Mouse (Mus musculus) MEL (cell line): ENCODE measurements around the gene Morc2a.
"Not testable (repeated sequence)": the region's sequence is repeated elsewhere in the genome, so short reads cannot be mapped to it uniquely, and the experiment has no call there.

Experiments used
- CTCF ChIP-seq, 3 experiments: IDR thresholded peaks in 2 of 3; conservative IDR thresholded peaks in 1 of 3; 2 replicates each; pipeline ENCODE4 v1.5.1; 2011 to 2012; ENCODE audit warnings: low read length in 3 of 3, low read depth in 2 of 3, mild to moderate bottlenecking in 2 of 3, improper control_type of control experiment in 1 of 3, inconsistent platforms in 1 of 3, mixed read lengths in 1 of 3, moderate library complexity in 1 of 3; ENCODE audit not compliant: control insufficient read depth in 1 of 3, insufficient read depth in 1 of 3, poor library complexity in 1 of 3, severe bottlenecking in 1 of 3
- E2F4 ChIP-seq: IDR thresholded peaks from 2 replicates; pipeline ENCODE4 v1.6.1; 2011; ENCODE audit warnings: low read depth, low read length, improper control_type of control experiment, borderline replicate concordance
- EP300 ChIP-seq, 2 experiments: IDR thresholded peaks; 2 replicates each; pipeline ENCODE4 v1.6.1; 2011; ENCODE audit warnings: improper control_type of control experiment in 2 of 2, low read length in 2 of 2, low read depth in 1 of 2, mild to moderate bottlenecking in 1 of 2
- KAT2A ChIP-seq: conservative IDR thresholded peaks from 2 replicates; pipeline ENCODE4 v1.6.1; 2012; ENCODE audit warnings: low read depth, low read length, improper control_type of control experiment, inconsistent platforms
- MYC ChIP-seq: IDR thresholded peaks from 2 replicates; pipeline ENCODE4 v1.6.1; 2011; ENCODE audit warnings: low read depth, mild to moderate bottlenecking, low read length, improper control_type of control experiment, moderate library complexity
- POLR2A ChIP-seq, 2 experiments: IDR thresholded peaks; 2 replicates each; pipeline ENCODE4 v1.6.1; 2011 to 2012; ENCODE audit warnings: low read length in 2 of 2, mild to moderate bottlenecking in 2 of 2, control low read depth in 1 of 2, improper control_type of control experiment in 1 of 2, low read depth in 1 of 2, moderate library complexity in 1 of 2; ENCODE audit not compliant: control insufficient read depth in 1 of 2, insufficient read depth in 1 of 2, poor library complexity in 1 of 2
- POLR2AphosphoS2 ChIP-seq: IDR thresholded peaks from 2 replicates; pipeline ENCODE4 v1.6.1; 2011; ENCODE audit warnings: low read length, improper control_type of control experiment
- POLR2AphosphoS5 ChIP-seq: IDR thresholded peaks from 2 replicates; pipeline ENCODE4 v1.6.1; 2012; ENCODE audit warnings: low read depth, borderline replicate concordance, mild to moderate bottlenecking, inconsistent platforms, low read length, moderate library complexity, mixed read lengths
- SMC3 ChIP-seq: IDR thresholded peaks from 2 replicates; pipeline ENCODE4 v1.6.1; 2011; ENCODE audit warnings: low read depth, low read length, improper control_type of control experiment
- TAL1 ChIP-seq: IDR thresholded peaks from 2 replicates; pipeline ENCODE4 v1.6.1; 2012; ENCODE audit warnings: mild to moderate bottlenecking, inconsistent platforms, low read length, moderate library complexity, mixed read lengths
- TBP ChIP-seq: IDR thresholded peaks from 2 replicates; pipeline ENCODE4 v1.8.0; 2011; ENCODE audit warnings: low read depth, low read length, improper control_type of control experiment
- USF1 ChIP-seq: IDR thresholded peaks from 2 replicates; pipeline ENCODE4 v1.6.1; 2014; ENCODE audit warnings: low read depth, mild to moderate bottlenecking, inconsistent platforms, low read length, improper control_type of control experiment, moderate library complexity

DNA sequence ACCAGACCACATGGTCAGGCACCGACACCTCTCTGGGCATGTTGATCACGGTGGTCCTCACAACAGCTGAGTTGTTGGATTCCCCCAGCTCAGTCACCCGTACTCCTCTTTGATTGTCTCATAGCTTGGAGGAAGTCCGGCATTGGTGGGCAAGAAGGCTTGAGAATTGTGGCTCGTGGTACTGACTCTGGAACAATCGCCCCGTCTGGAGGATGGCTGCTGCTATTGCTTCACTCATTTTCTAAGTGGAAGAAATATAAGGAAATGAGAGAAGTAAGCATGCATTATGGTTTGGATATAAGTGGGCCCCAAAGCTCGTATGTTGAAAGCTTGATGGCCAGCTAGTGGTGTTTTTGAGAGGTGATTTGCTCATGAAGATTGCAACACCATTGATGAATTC, 15.7 kb upstream of the Morc2a start:
- not testable (repeated sequence) for TF ChIP-seq CTCF (IDR thresholded peaks at IDR 0.05 in 2 of 3, conservative IDR thresholded peaks at IDR 0.05 in 1 of 3; ENCODE audit: control insufficient read depth in 1 of 3, insufficient read depth in 1 of 3, low read depth in 2 of 3, low read length in 3 of 3, poor library complexity in 1 of 3, severe bottlenecking in 1 of 3); KAT2A; POLR2AphosphoS2; E2F4; EP300 (IDR thresholded peaks at IDR 0.05; ENCODE audit: low read depth in 1 of 2, low read length in 2 of 2); POLR2AphosphoS5; TAL1; POLR2A (IDR thresholded peaks at IDR 0.05; ENCODE audit: control insufficient read depth in 1 of 2, insufficient read depth in 1 of 2, low read depth in 1 of 2, low read length in 2 of 2, poor library complexity in 1 of 2); USF1; SMC3; TBP; MYC
